Mouse (Mus musculus) bone marrow macrophage, adult 2 months (primary cell): Measurements from ENCODE around the gene Cmip.

Experiments
- CTCF ChIP-seq: IDR thresholded peaks from 2 replicates; pipeline ENCODE4 v1.5.1; 2012; ENCODE audit warnings: low read depth, mild to moderate bottlenecking, low read length, moderate library complexity
- POLR2A ChIP-seq: IDR thresholded peaks from 2 replicates; pipeline ENCODE4 v1.6.1; 2012; ENCODE audit warnings: mild to moderate bottlenecking, low read depth, low read length, borderline replicate concordance

DNA sequence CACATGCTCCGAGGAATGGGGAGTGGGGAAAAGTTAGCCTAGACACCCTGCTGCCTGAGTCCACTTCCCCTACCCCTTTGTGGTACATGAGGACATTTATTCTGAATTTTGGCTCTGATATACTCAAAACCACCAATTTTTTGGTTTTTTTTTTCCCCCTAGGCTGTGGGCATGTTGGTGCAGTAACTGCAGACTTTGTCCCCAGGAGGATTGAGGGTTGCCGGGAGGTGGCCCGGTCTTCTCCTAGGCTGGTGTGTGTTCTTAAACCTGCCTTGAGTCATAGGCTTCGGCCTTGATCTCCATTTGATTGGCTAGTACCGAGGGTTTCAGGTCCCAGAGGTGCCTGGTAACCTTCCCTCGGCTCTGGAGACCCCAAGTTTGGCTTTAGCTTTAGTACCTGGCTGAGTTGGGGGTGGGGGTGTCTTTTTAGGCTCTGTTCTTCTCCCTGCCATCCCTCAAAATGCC lies 1.7 kb downstream of the Cmip start:
- TF ChIP-seq CTCF (no peak), POLR2A (no peak)
